Mouse (Mus musculus): Measurements from ENCODE around the gene Sox15. TPM values are rescaled to one million over a fixed set of nuclear protein-coding genes. Genes with fewer than 3 reads are reported as not detected.

Gene Sox15
- polyA plus RNA-seq, 1 experiment from 2014 or later = not detected

GRCm38 (mm10) chr11:69656617-69657461, 1.7 kb downstream of the Sox15 start:
- peaks cover 30% of the 10 kb centered on the region for H3K36me3 ChIP-seq (ENCODE audit: control insufficient read depth, insufficient read depth, low read length)
- peaks cover 8% of the 10 kb centered on the region; the same call in 1 of the 2 replicates for H3K4me1 ChIP-seq (ENCODE audit: control insufficient read depth, insufficient read depth, low read length)
- no peak overlapping the region for H3K27ac ChIP-seq (ENCODE audit: low read depth, low read length)
- no peak overlapping the region for H3K4me2 ChIP-seq (ENCODE audit: low read depth, low read length)
- no peak overlapping the region for H3K9ac ChIP-seq (replicated peaks; ENCODE audit: low read depth, low read length)
- H3K4me3 ChIP-seq (ENCODE audit: low read depth, low read length) = no peak overlapping the region
- H3K27me3 ChIP-seq (ENCODE audit: control insufficient read depth, insufficient read depth, low read length) = no peaks in the 10 kb centered on the region
- no peak; the same call in 1 of the 2 replicates for ATAC-seq (ENCODE audit: low read depth)
- H3K9me3 ChIP-seq (ENCODE audit: control insufficient read depth, low read length) = no peaks in the 10 kb centered on the region
- 78% methylated on average over 10 of the region's 10 CpGs for WGBS

GRCm38 (mm10) chr11:69657462-69657881, 2.4 kb downstream of the Sox15 start:
- no peaks in the 10 kb centered on the region for H3K9me3 ChIP-seq (ENCODE audit: control insufficient read depth, low read length)
- ATAC-seq (ENCODE audit: low read depth) = no peak
- H3K27ac ChIP-seq (ENCODE audit: low read depth, low read length) = no peak overlapping the region
- H3K4me2 ChIP-seq (ENCODE audit: low read depth, low read length) = no peak overlapping the region
- no peak overlapping the region for H3K9ac ChIP-seq (replicated peaks; ENCODE audit: low read depth, low read length)
- peaks cover 24% of the 10 kb centered on the region for H3K36me3 ChIP-seq (ENCODE audit: control insufficient read depth, insufficient read depth, low read length)
- peaks cover 8% of the 10 kb centered on the region; the same call in 1 of the 2 replicates for H3K4me1 ChIP-seq (ENCODE audit: control insufficient read depth, insufficient read depth, low read length)
- no peak overlapping the region for H3K4me3 ChIP-seq (ENCODE audit: low read depth, low read length)
- 86% methylated on average over 15 of the region's 15 CpGs for WGBS
- no peaks in the 10 kb centered on the region for H3K27me3 ChIP-seq (ENCODE audit: control insufficient read depth, insufficient read depth, low read length)

- Histone ChIP-seq H3K36me3 (ENCODE audit: control insufficient read depth, insufficient read depth, low read length) (peaks cover 42% of the 10 kb centered on the region), H3K4me1 (ENCODE audit: control insufficient read depth, insufficient read depth, low read length) (peaks cover 10% of the 10 kb centered on the region; the same call in 1 of the 2 replicates), H3K4me3 (ENCODE audit: low read depth, low read length) (peak overlapping the region; percentile 45), H3K9me3 (ENCODE audit: control insufficient read depth, low read length) (no peaks in the 10 kb centered on the region), H3K4me2 (ENCODE audit: low read depth, low read length) (peak overlapping the region; percentile 56), H3K27ac (ENCODE audit: low read depth, low read length) (peak overlapping the region; percentile 34; the same call in 1 of the 2 replicates), H3K9ac (replicated peaks; ENCODE audit: low read depth, low read length) (peak overlapping the region; percentile 51), H3K27me3 (ENCODE audit: control insufficient read depth, insufficient read depth, low read length) (no peaks in the 10 kb centered on the region)
- WGBS = 77% methylated on average over 3 of the region's 3 CpGs
- no peak for ATAC-seq (ENCODE audit: low read depth)
Observed at GRCm38 (mm10) chr11:69661221-69661881, 6.2 kb downstream of the Sox15 start.

- peak within 1 kb of the TSS; percentile 51 for H3K9ac ChIP-seq (replicated peaks; ENCODE audit: low read depth, low read length)
- under 1% methylated on average over 48 of the region's 48 CpGs for WGBS
- no peaks in the 10 kb centered on the region for H3K27me3 ChIP-seq (ENCODE audit: control insufficient read depth, insufficient read depth, low read length)
- peak within 1 kb of the TSS; percentile 45 for H3K4me3 ChIP-seq (ENCODE audit: low read depth, low read length)
- H3K36me3 ChIP-seq (ENCODE audit: control insufficient read depth, insufficient read depth, low read length) = peaks cover 43% of the 10 kb centered on the region
- H3K9me3 ChIP-seq (ENCODE audit: control insufficient read depth, low read length) = no peaks in the 10 kb centered on the region
- peaks cover 10% of the 10 kb centered on the region; the same call in 1 of the 2 replicates for H3K4me1 ChIP-seq (ENCODE audit: control insufficient read depth, insufficient read depth, low read length)
- H3K4me2 ChIP-seq (ENCODE audit: low read depth, low read length) = peak within 1 kb of the TSS; percentile 56
- H3K27ac ChIP-seq (ENCODE audit: low read depth, low read length) = peak within 1 kb of the TSS; percentile 82
- ATAC-seq (ENCODE audit: low read depth) = peak; percentile 95
Observed at GRCm38 (mm10) chr11:69662213-69662966, 7.3 kb downstream of the Sox15 start, which contains the start of gene Mpdu1. Gene Mpdu1 (minus strand): TSS chr11:69662642.

GRCm38 (mm10) chr11:69662967-69663671, 8.0 kb downstream of the Sox15 start:
- H3K4me2 ChIP-seq (ENCODE audit: low read depth, low read length) = peak overlapping the region; percentile 56
- H3K27ac ChIP-seq (ENCODE audit: low read depth, low read length) = peak overlapping the region; percentile 82
- no peaks in the 10 kb centered on the region for H3K9me3 ChIP-seq (ENCODE audit: control insufficient read depth, low read length)
- peaks cover 47% of the 10 kb centered on the region for H3K36me3 ChIP-seq (ENCODE audit: control insufficient read depth, insufficient read depth, low read length)
- peak; percentile 13 for ATAC-seq (ENCODE audit: low read depth)
- peak overlapping the region; percentile 45 for H3K4me3 ChIP-seq (ENCODE audit: low read depth, low read length)
- H3K4me1 ChIP-seq (ENCODE audit: control insufficient read depth, insufficient read depth, low read length) = peaks cover 10% of the 10 kb centered on the region; the same call in 1 of the 2 replicates
- 66% methylated on average over 13 of the region's 13 CpGs for WGBS
- peak overlapping the region; percentile 51; the same call in 1 of the 2 replicates for H3K9ac ChIP-seq (replicated peaks; ENCODE audit: low read depth, low read length)
- no peaks in the 10 kb centered on the region for H3K27me3 ChIP-seq (ENCODE audit: control insufficient read depth, insufficient read depth, low read length)

- no peak for ATAC-seq (ENCODE audit: low read depth)
- no peaks in the 10 kb centered on the region for H3K9me3 ChIP-seq (ENCODE audit: control insufficient read depth, low read length)
- H3K4me3 ChIP-seq (ENCODE audit: low read depth, low read length) = no peak overlapping the region
- peaks cover 48% of the 10 kb centered on the region for H3K36me3 ChIP-seq (ENCODE audit: control insufficient read depth, insufficient read depth, low read length)
- H3K9ac ChIP-seq (replicated peaks; ENCODE audit: low read depth, low read length) = no peak overlapping the region
- peaks cover 10% of the 10 kb centered on the region; the same call in 1 of the 2 replicates for H3K4me1 ChIP-seq (ENCODE audit: control insufficient read depth, insufficient read depth, low read length)
- no peak overlapping the region for H3K4me2 ChIP-seq (ENCODE audit: low read depth, low read length)
- 0 out of 2 replicates have a peak overlapping the region, but pooled peaks have one; percentile 82 for H3K27ac ChIP-seq (ENCODE audit: low read depth, low read length)
- H3K27me3 ChIP-seq (ENCODE audit: control insufficient read depth, insufficient read depth, low read length) = no peaks in the 10 kb centered on the region
- WGBS = 85% methylated on average over 6 of the region's 6 CpGs
Observed at GRCm38 (mm10) chr11:69663795-69664194, 8.7 kb downstream of the Sox15 start.

GRCm38 (mm10) chr11:69664841-69665240, 9.7 kb downstream of the Sox15 start:
- H3K27me3 ChIP-seq (ENCODE audit: control insufficient read depth, insufficient read depth, low read length) = no peaks in the 10 kb centered on the region
- WGBS = 96% methylated on average over 7 of the region's 7 CpGs

GRCm38 (mm10) chr11:69665457-69665960, 10.4 kb downstream of the Sox15 start:
- WGBS = 80% methylated on average over 9 of the region's 9 CpGs
- Histone ChIP-seq H3K9ac (replicated peaks; ENCODE audit: low read depth, low read length) (no peak overlapping the region), H3K27ac (ENCODE audit: low read depth, low read length) (no peak overlapping the region), H3K27me3 (ENCODE audit: control insufficient read depth, insufficient read depth, low read length) (no peaks in the 10 kb centered on the region), H3K4me3 (ENCODE audit: low read depth, low read length) (no peak overlapping the region), H3K9me3 (ENCODE audit: control insufficient read depth, low read length) (no peaks in the 10 kb centered on the region), H3K4me2 (ENCODE audit: low read depth, low read length) (no peak overlapping the region), H3K36me3 (ENCODE audit: control insufficient read depth, insufficient read depth, low read length) (peaks cover 56% of the 10 kb centered on the region), H3K4me1 (ENCODE audit: control insufficient read depth, insufficient read depth, low read length) (peaks cover 23% of the 10 kb centered on the region)
- ATAC-seq (ENCODE audit: low read depth) = no peak

More at GRCm38 (mm10) chr11:69664841-69665240, 9.7 kb downstream of the Sox15 start:
- H3K9me3 ChIP-seq (ENCODE audit: control insufficient read depth, low read length) = no peaks in the 10 kb centered on the region
- no peak for ATAC-seq (ENCODE audit: low read depth)
- peaks cover 16% of the 10 kb centered on the region for H3K4me1 ChIP-seq (ENCODE audit: control insufficient read depth, insufficient read depth, low read length)
- H3K4me2 ChIP-seq (ENCODE audit: low read depth, low read length) = no peak overlapping the region
- no peak overlapping the region for H3K4me3 ChIP-seq (ENCODE audit: low read depth, low read length)
- H3K36me3 ChIP-seq (ENCODE audit: control insufficient read depth, insufficient read depth, low read length) = peaks cover 54% of the 10 kb centered on the region
- H3K9ac ChIP-seq (replicated peaks; ENCODE audit: low read depth, low read length) = no peak overlapping the region
- no peak overlapping the region for H3K27ac ChIP-seq (ENCODE audit: low read depth, low read length)
